Mouse (Mus musculus): ENCODE measurements at regions not wholly inside any gene's neighbourhood (a gene's known extent, or its start where the extent isn't known, plus 50 kb on each side); places are given as distances from the start of the nearest gene placed in this dataset.

GRCm38 (mm10) chr16:29771728-29772608 is 192.8 kb downstream of the Opa1 start:
- TF ChIP-seq CEBPB (IDR thresholded peaks at IDR 0.05; ENCODE audit: insufficient read depth, poor library complexity, severe bottlenecking) (no peak), TCF12 (IDR thresholded peaks at IDR 0.05; ENCODE audit: insufficient read depth, poor library complexity, severe bottlenecking) (no peak), TCF3 (IDR thresholded peaks at IDR 0.05; ENCODE audit: insufficient read length, low read depth) (no peak), POLR2A (IDR thresholded peaks at IDR 0.05; ENCODE audit: insufficient read length, low read depth) (no peak), POLR2AphosphoS2 (IDR thresholded peaks at IDR 0.05; ENCODE audit: insufficient read length, low read depth) (no peak), MYOD1 (IDR thresholded peaks at IDR 0.05; ENCODE audit: control insufficient read depth in 1 of 3, insufficient read length in 2 of 3, low read depth in 2 of 3) (no peak), SRF (IDR thresholded peaks at IDR 0.05; ENCODE audit: control insufficient read depth, insufficient read length, low read depth) (no peak), MAX (IDR thresholded peaks at IDR 0.05; ENCODE audit: low read depth) (no peak), REST (IDR thresholded peaks at IDR 0.05; ENCODE audit: insufficient read depth, insufficient read length) (no peak), E2F4 (IDR thresholded peaks at IDR 0.05; ENCODE audit: insufficient read depth) (no peak), MYOG (IDR thresholded peaks at IDR 0.05; ENCODE audit: control insufficient read depth in 1 of 3, insufficient read depth in 1 of 3, insufficient read length in 2 of 3, low read depth in 2 of 3) (no peak), USF1 (IDR thresholded peaks at IDR 0.05; ENCODE audit: low read depth) (no peak)
- H3K27me3 ChIP-seq (ENCODE audit: control insufficient read depth, insufficient read depth, insufficient read length), result no peaks in the 10 kb centered on the region
- no peak overlapping the region for H3K4me3 ChIP-seq
- no peaks in the 10 kb centered on the region for H3K79me2 ChIP-seq (ENCODE audit: control insufficient read depth, insufficient read depth)
- H3K4me2 ChIP-seq (ENCODE audit: low read depth), result no peak overlapping the region
- no peaks in the 10 kb centered on the region for H3K36me3 ChIP-seq (ENCODE audit: control insufficient read depth, insufficient read depth)
- no peak overlapping the region for H3ac ChIP-seq (ENCODE audit: control insufficient read depth, insufficient read length)

DNA sequence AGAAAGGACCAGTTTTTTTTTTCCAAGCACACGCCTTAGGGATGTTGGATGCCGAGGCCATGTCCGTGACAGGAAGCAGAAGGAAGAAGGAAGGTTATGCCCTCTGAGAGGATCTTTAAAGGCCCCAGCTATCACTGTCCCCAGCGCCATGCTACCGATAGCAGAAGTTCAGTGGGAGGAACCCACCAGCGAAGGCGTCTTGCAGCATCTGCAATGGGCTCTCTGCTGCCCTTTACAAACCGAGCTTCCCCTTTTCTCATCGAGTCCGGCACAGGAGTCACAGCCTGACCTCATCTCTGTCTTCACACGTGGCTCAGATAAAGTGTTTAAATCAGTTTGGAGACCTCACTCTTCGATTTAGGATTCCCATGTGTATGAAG is 193.5 kb downstream of the Opa1 start:
- no peak overlapping the region for H3K4me3 ChIP-seq
- TF ChIP-seq MYOD1 (IDR thresholded peaks at IDR 0.05; ENCODE audit: control insufficient read depth in 1 of 3, insufficient read length in 2 of 3, low read depth in 2 of 3) (no peak), E2F4 (IDR thresholded peaks at IDR 0.05; ENCODE audit: insufficient read depth) (no peak), SRF (IDR thresholded peaks at IDR 0.05; ENCODE audit: control insufficient read depth, insufficient read length, low read depth) (no peak), TCF12 (IDR thresholded peaks at IDR 0.05; ENCODE audit: insufficient read depth, poor library complexity, severe bottlenecking) (no peak), TCF3 (IDR thresholded peaks at IDR 0.05; ENCODE audit: insufficient read length, low read depth) (no peak), CEBPB (IDR thresholded peaks at IDR 0.05; ENCODE audit: insufficient read depth, poor library complexity, severe bottlenecking) (no peak), REST (IDR thresholded peaks at IDR 0.05; ENCODE audit: insufficient read depth, insufficient read length) (no peak), MAX (IDR thresholded peaks at IDR 0.05; ENCODE audit: low read depth) (no peak), POLR2AphosphoS2 (IDR thresholded peaks at IDR 0.05; ENCODE audit: insufficient read length, low read depth) (no peak), MYOG (IDR thresholded peaks at IDR 0.05; ENCODE audit: control insufficient read depth in 1 of 3, insufficient read depth in 1 of 3, insufficient read length in 2 of 3, low read depth in 2 of 3) (no peak), USF1 (IDR thresholded peaks at IDR 0.05; ENCODE audit: low read depth) (no peak), POLR2A (IDR thresholded peaks at IDR 0.05; ENCODE audit: insufficient read length, low read depth) (no peak)

DNA sequence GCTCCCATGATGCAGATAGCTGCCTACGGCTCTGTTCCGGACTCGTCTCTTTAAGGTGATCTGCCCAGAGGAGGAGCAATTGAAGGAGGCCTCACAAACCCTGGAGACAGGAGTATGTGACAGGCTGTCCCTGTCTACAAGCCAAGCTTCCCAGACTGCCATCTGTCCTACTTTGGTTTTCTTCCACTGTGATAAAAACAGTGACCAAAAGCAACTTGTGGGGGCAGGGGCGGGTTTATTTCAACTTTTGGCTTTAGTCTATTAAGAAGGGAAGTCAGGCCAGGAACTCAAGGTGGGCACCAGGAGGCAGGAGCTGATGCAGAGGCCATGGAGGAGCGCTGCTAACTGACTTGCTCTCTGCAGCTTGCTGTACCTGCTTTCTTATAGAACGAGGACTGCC is 193.9 kb downstream of the Opa1 start:
- Histone ChIP-seq H3ac (ENCODE audit: control insufficient read depth, insufficient read length) (no peak overlapping the region), H3K79me2 (ENCODE audit: control insufficient read depth, insufficient read depth) (no peaks in the 10 kb centered on the region), H3K27me3 (ENCODE audit: control insufficient read depth, insufficient read depth, insufficient read length) (no peaks in the 10 kb centered on the region), H3K4me3 (no peak overlapping the region), H3K4me2 (ENCODE audit: low read depth) (no peak overlapping the region), H3K36me3 (ENCODE audit: control insufficient read depth, insufficient read depth) (no peaks in the 10 kb centered on the region)
- TF ChIP-seq POLR2AphosphoS2 (IDR thresholded peaks at IDR 0.05; ENCODE audit: insufficient read length, low read depth), result no peak
- TF ChIP-seq E2F4 (IDR thresholded peaks at IDR 0.05; ENCODE audit: insufficient read depth), result no peak
- no peak for TF ChIP-seq MYOG (IDR thresholded peaks at IDR 0.05; ENCODE audit: control insufficient read depth in 1 of 3, insufficient read depth in 1 of 3, insufficient read length in 2 of 3, low read depth in 2 of 3)
- TF ChIP-seq MAX (IDR thresholded peaks at IDR 0.05; ENCODE audit: low read depth), result no peak
- no peak for TF ChIP-seq POLR2A (IDR thresholded peaks at IDR 0.05; ENCODE audit: insufficient read length, low read depth)
- no peak for TF ChIP-seq REST (IDR thresholded peaks at IDR 0.05; ENCODE audit: insufficient read depth, insufficient read length)
- TF ChIP-seq CEBPB (IDR thresholded peaks at IDR 0.05; ENCODE audit: insufficient read depth, poor library complexity, severe bottlenecking), result no peak
- no peak for TF ChIP-seq MYOD1 (IDR thresholded peaks at IDR 0.05; ENCODE audit: control insufficient read depth in 1 of 3, insufficient read length in 2 of 3, low read depth in 2 of 3)
- no peak for TF ChIP-seq TCF12 (IDR thresholded peaks at IDR 0.05; ENCODE audit: insufficient read depth, poor library complexity, severe bottlenecking)
- TF ChIP-seq USF1 (IDR thresholded peaks at IDR 0.05; ENCODE audit: low read depth), result no peak
- TF ChIP-seq TCF3 (IDR thresholded peaks at IDR 0.05; ENCODE audit: insufficient read length, low read depth), result no peak
- TF ChIP-seq SRF (IDR thresholded peaks at IDR 0.05; ENCODE audit: control insufficient read depth, insufficient read length, low read depth), result no peak

More for the DNA sequence above, 193.5 kb downstream of the Opa1 start:
- no peaks in the 10 kb centered on the region for H3K79me2 ChIP-seq (ENCODE audit: control insufficient read depth, insufficient read depth)
- no peaks in the 10 kb centered on the region for H3K27me3 ChIP-seq (ENCODE audit: control insufficient read depth, insufficient read depth, insufficient read length)
- H3K36me3 ChIP-seq (ENCODE audit: control insufficient read depth, insufficient read depth), result no peaks in the 10 kb centered on the region
- no peak overlapping the region for H3ac ChIP-seq (ENCODE audit: control insufficient read depth, insufficient read length)
- H3K4me2 ChIP-seq (ENCODE audit: low read depth), result no peak overlapping the region

- Histone ChIP-seq H3K79me2 (ENCODE audit: control insufficient read depth, insufficient read depth) (no peaks in the 10 kb centered on the region), H3K4me2 (ENCODE audit: low read depth) (no peak overlapping the region), H3K36me3 (ENCODE audit: control insufficient read depth, insufficient read depth) (no peaks in the 10 kb centered on the region), H3ac (ENCODE audit: control insufficient read depth, insufficient read length) (no peak overlapping the region), H3K4me3 (no peak overlapping the region), H3K27me3 (ENCODE audit: control insufficient read depth, insufficient read depth, insufficient read length) (no peaks in the 10 kb centered on the region)
- TF ChIP-seq USF1 (IDR thresholded peaks at IDR 0.05; ENCODE audit: low read depth) (no peak), CEBPB (IDR thresholded peaks at IDR 0.05; ENCODE audit: insufficient read depth, poor library complexity, severe bottlenecking) (no peak), MYOG (IDR thresholded peaks at IDR 0.05; ENCODE audit: control insufficient read depth in 1 of 3, insufficient read depth in 1 of 3, insufficient read length in 2 of 3, low read depth in 2 of 3) (no peak), POLR2A (IDR thresholded peaks at IDR 0.05; ENCODE audit: insufficient read length, low read depth) (no peak), REST (IDR thresholded peaks at IDR 0.05; ENCODE audit: insufficient read depth, insufficient read length) (no peak), E2F4 (IDR thresholded peaks at IDR 0.05; ENCODE audit: insufficient read depth) (no peak), TCF12 (IDR thresholded peaks at IDR 0.05; ENCODE audit: insufficient read depth, poor library complexity, severe bottlenecking) (no peak), POLR2AphosphoS2 (IDR thresholded peaks at IDR 0.05; ENCODE audit: insufficient read length, low read depth) (no peak)
Measured at GRCm38 (mm10) chr16:29774949-29775348, 195.8 kb downstream of the Opa1 start.
